Mouse (Mus musculus): Measurements from ENCODE around the gene Abi3.

GRCm38 (mm10) chr11:95832129-95833005 lies 9.9 kb downstream of the Abi3 start:
- TF ChIP-seq CTCF (IDR thresholded peaks at IDR 0.05; ENCODE audit: low read depth), result no peak
- no peak for TF ChIP-seq EP300 (optimal IDR thresholded peaks at IDR 0.05)
